Mouse (Mus musculus): ENCODE measurements at regions not wholly inside any gene's neighbourhood (a gene's known extent, or its start where the extent isn't known, plus 50 kb on each side); places are given as distances from the start of the nearest gene placed in this dataset.

DNA sequence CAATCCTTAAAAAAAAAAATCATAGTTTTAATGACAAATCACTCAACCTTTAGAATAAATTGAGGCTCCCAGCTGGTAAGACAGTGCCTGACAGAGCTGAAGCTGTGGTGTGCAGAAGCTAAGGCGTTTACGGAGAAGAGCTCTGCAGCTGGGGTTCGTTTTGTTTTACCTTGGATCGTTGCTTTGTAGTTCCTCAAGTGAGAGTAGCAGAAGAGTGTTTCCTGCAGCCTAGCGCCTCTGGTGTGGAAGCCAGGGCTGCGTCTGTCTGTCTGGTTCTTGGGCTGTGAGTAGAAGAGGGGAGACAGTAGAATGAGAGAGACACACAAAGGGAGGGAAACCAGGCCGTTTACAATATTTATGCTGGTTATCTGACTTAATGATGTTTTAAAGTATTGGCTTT lies 296.8 kb downstream of the Irs2 start:
- WGBS, result 49% methylated on average over 7 of the region's 7 CpGs
- ATAC-seq (ENCODE audit: insufficient number of reproducible peaks, insufficient read depth, low FRiP score, low read depth), result no peak

DNA sequence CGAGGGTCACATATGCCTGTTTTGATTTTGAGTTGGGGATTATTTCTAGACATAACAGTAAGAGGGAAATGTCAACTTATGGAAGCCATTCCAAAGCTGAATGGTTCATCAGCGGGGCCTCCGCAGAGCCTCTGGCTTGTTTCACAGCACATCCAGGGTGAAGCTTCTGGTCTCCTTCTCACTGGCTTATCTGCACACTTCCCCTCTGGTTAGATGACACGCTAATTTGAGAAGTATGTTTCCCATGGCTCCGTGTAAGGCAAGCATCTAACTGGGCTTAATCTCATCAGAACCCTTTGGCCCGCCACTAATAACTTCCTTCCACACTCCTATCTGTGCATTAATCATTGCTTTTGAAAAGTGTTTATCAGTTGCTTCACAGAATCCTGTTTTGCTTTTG lies 299.7 kb downstream of the Irs2 start:
- no peak for ATAC-seq (ENCODE audit: insufficient number of reproducible peaks, insufficient read depth, low FRiP score, low read depth)
- no peak overlapping the region for H3K9ac ChIP-seq (replicated peaks; ENCODE audit: low read depth, low read length)
- no peak overlapping the region for H3K27ac ChIP-seq (ENCODE audit: low read length)
- 64% methylated on average over 6 of the region's 6 CpGs for WGBS
- no peaks in the 10 kb centered on the region for H3K36me3 ChIP-seq (ENCODE audit: control insufficient read depth, insufficient read depth, low read length)
- no peak overlapping the region for H3K4me2 ChIP-seq (replicated peaks; ENCODE audit: low read depth, low read length)
- H3K4me1 ChIP-seq (ENCODE audit: control insufficient read depth, insufficient read depth, low read length), result no peaks in the 10 kb centered on the region
- H3K9me3 ChIP-seq (ENCODE audit: control insufficient read depth, low read depth, low read length), result no peaks in the 10 kb centered on the region
- H3K4me3 ChIP-seq (ENCODE audit: low read depth, low read length), result no peak overlapping the region
- no peaks in the 10 kb centered on the region for H3K27me3 ChIP-seq (ENCODE audit: control insufficient read depth, insufficient read depth, low read length)

More for the DNA sequence above, 296.8 kb downstream of the Irs2 start:
- H3K9me3 ChIP-seq (ENCODE audit: control insufficient read depth, low read depth, low read length), result no peaks in the 10 kb centered on the region
- H3K4me3 ChIP-seq (ENCODE audit: low read depth, low read length), result no peak overlapping the region
- no peak overlapping the region for H3K27ac ChIP-seq (ENCODE audit: low read length)
- H3K4me2 ChIP-seq (replicated peaks; ENCODE audit: low read depth, low read length), result no peak overlapping the region
- H3K27me3 ChIP-seq (ENCODE audit: control insufficient read depth, insufficient read depth, low read length), result no peaks in the 10 kb centered on the region
- H3K4me1 ChIP-seq (ENCODE audit: control insufficient read depth, insufficient read depth, low read length), result no peaks in the 10 kb centered on the region
- H3K36me3 ChIP-seq (ENCODE audit: control insufficient read depth, insufficient read depth, low read length), result no peaks in the 10 kb centered on the region
- no peak overlapping the region for H3K9ac ChIP-seq (replicated peaks; ENCODE audit: low read depth, low read length)

DNA sequence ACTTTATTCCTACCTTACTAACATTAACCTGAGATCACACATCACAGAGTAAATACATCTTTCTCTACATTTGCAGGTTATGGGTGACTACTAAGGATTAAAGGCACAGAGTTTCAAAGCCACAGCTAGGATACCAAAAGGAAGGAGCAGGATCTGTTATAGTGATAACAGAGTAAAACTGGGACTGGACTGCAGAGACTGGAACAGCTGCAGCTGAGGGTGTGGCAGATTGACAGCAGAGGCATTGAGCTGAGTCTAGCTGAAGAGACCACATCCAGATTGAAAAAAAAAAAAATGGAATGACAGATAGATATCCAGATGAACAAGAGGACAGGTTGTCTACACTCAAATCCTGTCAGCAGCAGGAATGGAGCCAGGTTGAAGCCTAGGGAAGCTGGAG lies 301.1 kb downstream of the Irs2 start:
- Histone ChIP-seq H3K4me3 (ENCODE audit: low read depth, low read length) (no peak overlapping the region), H3K4me2 (replicated peaks; ENCODE audit: low read depth, low read length) (no peak overlapping the region), H3K9ac (replicated peaks; ENCODE audit: low read depth, low read length) (no peak overlapping the region), H3K9me3 (ENCODE audit: control insufficient read depth, low read depth, low read length) (no peaks in the 10 kb centered on the region), H3K36me3 (ENCODE audit: control insufficient read depth, insufficient read depth, low read length) (no peaks in the 10 kb centered on the region), H3K27me3 (ENCODE audit: control insufficient read depth, insufficient read depth, low read length) (no peaks in the 10 kb centered on the region), H3K27ac (ENCODE audit: low read length) (no peak overlapping the region), H3K4me1 (ENCODE audit: control insufficient read depth, insufficient read depth, low read length) (no peaks in the 10 kb centered on the region)
- no peak for ATAC-seq (ENCODE audit: insufficient number of reproducible peaks, insufficient read depth, low FRiP score, low read depth)

DNA sequence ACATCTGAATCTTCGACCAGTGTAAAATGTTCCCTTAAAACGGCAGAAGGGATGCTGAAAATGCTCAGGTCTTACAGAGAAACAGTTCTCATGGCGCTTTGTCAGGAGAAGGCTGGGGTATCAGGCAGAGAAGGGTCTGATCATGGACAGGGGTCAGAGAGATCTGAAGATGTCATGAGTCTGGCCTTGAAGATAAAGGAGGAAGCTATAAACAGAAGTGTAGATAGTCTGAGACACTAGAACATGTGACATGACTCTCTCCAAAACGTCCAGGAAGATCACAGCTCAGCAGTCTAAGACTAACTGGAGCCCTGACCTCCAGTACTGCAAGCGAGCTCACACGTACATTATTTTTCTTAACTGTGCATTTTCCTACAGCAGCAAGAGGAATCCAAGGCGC lies 302.3 kb downstream of the Irs2 start:
- ATAC-seq (ENCODE audit: insufficient number of reproducible peaks, insufficient read depth, low FRiP score, low read depth), result no peak
- H3K4me3 ChIP-seq (ENCODE audit: low read depth, low read length), result no peak overlapping the region
- H3K9me3 ChIP-seq (ENCODE audit: control insufficient read depth, low read depth, low read length), result no peaks in the 10 kb centered on the region
- WGBS, result 48% methylated on average over 7 of the region's 7 CpGs
- H3K4me2 ChIP-seq (replicated peaks; ENCODE audit: low read depth, low read length), result no peak overlapping the region
- no peak overlapping the region for H3K9ac ChIP-seq (replicated peaks; ENCODE audit: low read depth, low read length)
- H3K27ac ChIP-seq (ENCODE audit: low read length), result no peak overlapping the region
- H3K27me3 ChIP-seq (ENCODE audit: control insufficient read depth, insufficient read depth, low read length), result no peaks in the 10 kb centered on the region
- no peaks in the 10 kb centered on the region for H3K36me3 ChIP-seq (ENCODE audit: control insufficient read depth, insufficient read depth, low read length)
- no peaks in the 10 kb centered on the region for H3K4me1 ChIP-seq (ENCODE audit: control insufficient read depth, insufficient read depth, low read length)

DNA sequence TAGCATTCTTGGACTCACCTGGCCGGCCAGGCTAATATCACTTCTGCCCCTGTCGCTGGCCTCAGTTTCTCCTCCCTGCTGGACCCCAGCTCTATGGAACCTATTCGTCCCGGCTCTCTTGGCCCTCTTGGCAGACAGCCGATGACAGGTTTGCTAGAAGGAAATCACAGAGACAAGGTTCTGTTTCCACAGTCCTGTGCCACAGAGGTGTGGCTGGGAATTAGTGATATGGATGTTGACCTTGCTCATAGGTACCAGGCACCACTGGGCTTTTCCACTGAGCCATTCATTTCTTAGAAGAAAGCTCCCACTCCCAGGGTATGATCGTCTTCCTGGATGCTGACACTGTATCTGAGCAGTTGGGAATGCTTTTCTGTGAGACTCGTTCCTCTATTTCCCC lies 305.5 kb downstream of the Irs2 start:
- no peak overlapping the region for H3K4me2 ChIP-seq (replicated peaks; ENCODE audit: low read depth, low read length)
- ATAC-seq (ENCODE audit: insufficient number of reproducible peaks, insufficient read depth, low FRiP score, low read depth), result no peak
- no peaks in the 10 kb centered on the region for H3K9me3 ChIP-seq (ENCODE audit: control insufficient read depth, low read depth, low read length)
- H3K4me1 ChIP-seq (ENCODE audit: control insufficient read depth, insufficient read depth, low read length), result no peaks in the 10 kb centered on the region
- H3K9ac ChIP-seq (replicated peaks; ENCODE audit: low read depth, low read length), result no peak overlapping the region
- no peak overlapping the region for H3K4me3 ChIP-seq (ENCODE audit: low read depth, low read length)
- no peaks in the 10 kb centered on the region for H3K36me3 ChIP-seq (ENCODE audit: control insufficient read depth, insufficient read depth, low read length)
- 81% methylated on average over 7 of the region's 7 CpGs for WGBS
- no peaks in the 10 kb centered on the region for H3K27me3 ChIP-seq (ENCODE audit: control insufficient read depth, insufficient read depth, low read length)
- H3K27ac ChIP-seq (ENCODE audit: low read length), result no peak overlapping the region

DNA sequence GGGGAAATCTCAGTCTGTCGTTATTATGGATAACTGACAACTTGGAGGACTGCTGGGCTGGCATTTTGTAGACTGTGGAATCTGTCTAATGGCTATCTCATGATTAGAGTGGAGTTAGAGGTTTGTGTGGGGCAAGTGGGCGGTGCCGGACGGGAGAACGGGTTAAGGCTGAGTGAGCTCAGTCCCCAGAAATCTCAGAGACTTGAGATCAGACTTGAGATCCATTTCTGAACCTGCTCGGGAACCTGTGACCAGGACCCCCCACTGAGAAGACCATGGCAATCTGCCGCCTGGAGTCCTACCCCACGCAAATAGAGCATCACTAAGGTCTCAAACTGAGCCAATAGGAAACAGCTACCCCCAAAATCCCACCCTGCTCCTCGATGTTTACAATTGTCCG lies 306.0 kb downstream of the Irs2 start:
- WGBS, result 73% methylated on average over 10 of the region's 10 CpGs
- no peak for ATAC-seq (ENCODE audit: insufficient number of reproducible peaks, insufficient read depth, low FRiP score, low read depth)
- H3K27ac ChIP-seq (ENCODE audit: low read length), result no peak overlapping the region
- H3K9me3 ChIP-seq (ENCODE audit: control insufficient read depth, low read depth, low read length), result no peaks in the 10 kb centered on the region
- H3K36me3 ChIP-seq (ENCODE audit: control insufficient read depth, insufficient read depth, low read length), result no peaks in the 10 kb centered on the region
- H3K27me3 ChIP-seq (ENCODE audit: control insufficient read depth, insufficient read depth, low read length), result no peaks in the 10 kb centered on the region
- no peak overlapping the region for H3K9ac ChIP-seq (replicated peaks; ENCODE audit: low read depth, low read length)
- no peak overlapping the region for H3K4me2 ChIP-seq (replicated peaks; ENCODE audit: low read depth, low read length)
- no peaks in the 10 kb centered on the region for H3K4me1 ChIP-seq (ENCODE audit: control insufficient read depth, insufficient read depth, low read length)
- H3K4me3 ChIP-seq (ENCODE audit: low read depth, low read length), result no peak overlapping the region

DNA sequence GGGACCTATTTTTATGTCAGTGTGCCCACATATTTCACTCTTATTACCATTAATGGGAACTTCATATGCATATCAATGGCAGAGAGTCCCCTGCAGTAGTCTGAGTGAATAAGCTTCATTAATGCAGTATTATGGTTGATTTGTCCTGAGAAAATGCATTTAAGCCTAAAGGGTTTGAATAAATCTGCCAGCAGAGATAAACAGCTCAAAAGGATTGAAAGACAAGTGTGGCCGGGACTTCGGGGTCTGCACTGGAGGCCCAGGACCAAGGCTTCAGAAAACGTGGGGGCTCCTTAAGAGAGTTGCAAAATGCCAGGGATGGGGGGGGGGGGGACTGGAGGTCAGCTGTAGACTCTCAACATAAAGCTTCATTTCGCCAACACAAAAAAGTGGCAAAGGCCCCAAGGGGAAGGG lies 306.6 kb downstream of the Irs2 start:
- Histone ChIP-seq H3K9ac (replicated peaks; ENCODE audit: low read depth, low read length) (no peak overlapping the region), H3K4me1 (ENCODE audit: control insufficient read depth, insufficient read depth, low read length) (no peaks in the 10 kb centered on the region), H3K36me3 (ENCODE audit: control insufficient read depth, insufficient read depth, low read length) (no peaks in the 10 kb centered on the region), H3K4me2 (replicated peaks; ENCODE audit: low read depth, low read length) (no peak overlapping the region), H3K27me3 (ENCODE audit: control insufficient read depth, insufficient read depth, low read length) (no peaks in the 10 kb centered on the region), H3K9me3 (ENCODE audit: control insufficient read depth, low read depth, low read length) (no peaks in the 10 kb centered on the region), H3K4me3 (ENCODE audit: low read depth, low read length) (no peak overlapping the region), H3K27ac (ENCODE audit: low read length) (no peak overlapping the region)
- no peak for ATAC-seq (ENCODE audit: insufficient number of reproducible peaks, insufficient read depth, low FRiP score, low read depth)
- WGBS, result 74% methylated on average over 4 of the region's 4 CpGs

DNA sequence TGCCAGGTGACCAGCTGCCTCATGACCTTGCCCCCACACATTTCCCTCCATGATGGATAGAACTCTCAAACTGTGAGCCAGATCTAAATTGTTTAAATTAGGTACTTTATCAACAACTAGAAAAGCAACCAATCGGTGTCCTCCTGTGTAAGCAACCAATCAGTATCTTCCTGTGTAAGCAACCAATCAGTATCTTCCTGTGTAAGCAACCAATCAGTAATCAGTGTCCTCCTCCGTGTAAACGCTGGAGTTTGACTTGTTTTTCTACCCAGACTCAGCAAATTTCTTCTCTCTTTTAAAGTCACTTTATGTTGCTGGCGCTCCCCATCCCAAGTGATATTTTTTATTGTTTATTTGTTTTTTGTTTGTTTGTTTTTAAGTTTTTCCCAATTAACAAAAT lies 307.0 kb downstream of the Irs2 start:
- Histone ChIP-seq H3K27ac (ENCODE audit: low read length) (no peak overlapping the region), H3K4me3 (ENCODE audit: low read depth, low read length) (no peak overlapping the region), H3K36me3 (ENCODE audit: control insufficient read depth, insufficient read depth, low read length) (no peaks in the 10 kb centered on the region), H3K27me3 (ENCODE audit: control insufficient read depth, insufficient read depth, low read length) (no peaks in the 10 kb centered on the region), H3K4me2 (replicated peaks; ENCODE audit: low read depth, low read length) (no peak overlapping the region), H3K9ac (replicated peaks; ENCODE audit: low read depth, low read length) (no peak overlapping the region), H3K4me1 (ENCODE audit: control insufficient read depth, insufficient read depth, low read length) (no peaks in the 10 kb centered on the region), H3K9me3 (ENCODE audit: control insufficient read depth, low read depth, low read length) (no peaks in the 10 kb centered on the region)
- WGBS, result 73% methylated on average over 4 of the region's 4 CpGs
- no peak for ATAC-seq (ENCODE audit: insufficient number of reproducible peaks, insufficient read depth, low FRiP score, low read depth)

DNA sequence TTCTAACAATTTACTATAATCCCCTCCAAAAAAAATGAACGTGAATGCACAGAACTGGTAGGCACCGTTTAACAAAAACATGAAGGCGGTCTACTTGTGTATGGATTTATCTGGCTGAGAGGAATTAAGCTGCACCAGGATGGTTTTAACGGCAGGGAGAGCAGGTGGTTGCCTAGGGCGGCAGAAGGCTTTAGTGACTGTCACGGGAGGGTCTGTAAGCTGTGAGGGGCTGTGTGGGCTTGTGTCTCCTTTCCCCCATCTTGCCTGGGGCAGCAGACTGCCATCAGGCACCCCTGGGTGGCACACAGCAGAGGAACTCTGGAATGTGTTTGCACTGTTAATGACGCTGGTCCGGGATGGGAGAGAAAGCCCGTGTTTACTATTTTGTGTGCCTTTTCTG lies 308.6 kb downstream of the Irs2 start:
- Histone ChIP-seq H3K27ac (ENCODE audit: low read length) (no peak overlapping the region), H3K4me2 (replicated peaks; ENCODE audit: low read depth, low read length) (no peak overlapping the region), H3K27me3 (ENCODE audit: control insufficient read depth, insufficient read depth, low read length) (no peaks in the 10 kb centered on the region), H3K4me1 (ENCODE audit: control insufficient read depth, insufficient read depth, low read length) (no peaks in the 10 kb centered on the region), H3K9ac (replicated peaks; ENCODE audit: low read depth, low read length) (no peak overlapping the region), H3K4me3 (ENCODE audit: low read depth, low read length) (no peak overlapping the region), H3K36me3 (ENCODE audit: control insufficient read depth, insufficient read depth, low read length) (no peaks in the 10 kb centered on the region), H3K9me3 (ENCODE audit: control insufficient read depth, low read depth, low read length) (no peaks in the 10 kb centered on the region)
- no peak for ATAC-seq (ENCODE audit: insufficient number of reproducible peaks, insufficient read depth, low FRiP score, low read depth)
- WGBS, result 74% methylated on average over 9 of the region's 9 CpGs

Data from stomach, embryonic 14.5 days (tissue).